Mouse (Mus musculus): ENCODE data around the gene Lcp2.
"Not testable (repeated sequence)": the region's sequence is repeated elsewhere in the genome, so short reads cannot be mapped to it uniquely, and the experiment has no call there.

Lcp2 gene

GRCm38 (mm10) chr11:34086164-34086751, 39.5 kb downstream of the Lcp2 start:
- no peak for DNase-seq (ENCODE audit: low spot score in 2 of 2)

DNA sequence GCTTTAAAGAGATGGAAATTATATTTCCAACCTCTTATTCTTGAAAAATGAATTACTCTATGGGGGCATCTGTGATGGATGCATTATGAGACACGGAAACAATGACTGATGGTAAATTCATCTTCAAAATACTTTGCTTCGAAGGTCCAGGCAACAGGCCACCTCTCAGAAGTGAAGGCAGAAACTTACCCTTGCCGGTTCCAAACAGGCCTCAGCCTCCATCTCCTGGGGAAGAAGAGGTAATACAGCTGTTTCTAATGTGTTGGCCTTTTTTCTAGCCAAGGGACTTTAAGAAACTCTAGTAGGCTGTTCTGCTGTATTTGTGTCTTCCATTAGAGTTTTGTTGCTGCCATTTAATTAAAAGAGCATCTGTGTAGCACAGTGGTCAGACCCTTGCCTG, 40.3 kb downstream of the Lcp2 start:
- DNase-seq (ENCODE audit: low spot score in 2 of 2) = no peak

- DNase-seq (ENCODE audit: low spot score in 2 of 2) = no peak
Observed at GRCm38 (mm10) chr11:34098422-34098821, 51.7 kb downstream of the Lcp2 start, which contains the start of gene 4930469K13Rik. Gene 4930469K13Rik, minus strand, starts transcription at chr11:34098554.

GRCm38 (mm10) chr11:34101827-34102226, 55.1 kb downstream of the Lcp2 start:
- no peak for DNase-seq (ENCODE audit: low spot score in 2 of 2)

GRCm38 (mm10) chr11:34104919-34105318, 58.2 kb downstream of the Lcp2 start:
- no peak for DNase-seq (ENCODE audit: low spot score in 2 of 2)

GRCm38 (mm10) chr11:34109260-34109659, 62.5 kb downstream of the Lcp2 start:
- DNase-seq (ENCODE audit: low spot score in 2 of 2) = no peak

- no peak for DNase-seq (ENCODE audit: low spot score in 2 of 2)
Observed at GRCm38 (mm10) chr11:34111940-34112339, 65.2 kb downstream of the Lcp2 start.

- DNase-seq (ENCODE audit: low spot score in 2 of 2) = peak; percentile 49 to 53
Observed at GRCm38 (mm10) chr11:34112781-34113380, 66.2 kb downstream of the Lcp2 start.

DNA sequence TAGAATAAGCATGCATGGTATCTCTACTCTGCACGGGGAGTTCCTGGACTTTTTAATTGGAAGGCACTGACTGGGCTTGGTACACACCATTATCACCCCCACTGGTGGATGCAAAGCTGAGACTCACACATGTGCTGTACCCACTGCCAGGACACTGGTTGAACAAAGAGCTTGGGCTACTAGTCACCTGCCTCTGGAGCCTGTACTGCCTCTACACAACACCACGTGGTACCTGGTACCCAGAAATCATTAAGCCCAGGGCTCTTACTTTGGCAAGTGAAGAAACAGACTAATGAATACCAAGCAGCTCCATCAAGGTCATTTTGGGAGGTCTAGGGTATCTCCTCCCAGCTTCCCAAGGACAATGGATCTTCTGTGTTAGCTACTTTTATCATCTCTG, 67.0 kb downstream of the Lcp2 start:
- DNase-seq (ENCODE audit: low spot score in 2 of 2) = no peak

DNA sequence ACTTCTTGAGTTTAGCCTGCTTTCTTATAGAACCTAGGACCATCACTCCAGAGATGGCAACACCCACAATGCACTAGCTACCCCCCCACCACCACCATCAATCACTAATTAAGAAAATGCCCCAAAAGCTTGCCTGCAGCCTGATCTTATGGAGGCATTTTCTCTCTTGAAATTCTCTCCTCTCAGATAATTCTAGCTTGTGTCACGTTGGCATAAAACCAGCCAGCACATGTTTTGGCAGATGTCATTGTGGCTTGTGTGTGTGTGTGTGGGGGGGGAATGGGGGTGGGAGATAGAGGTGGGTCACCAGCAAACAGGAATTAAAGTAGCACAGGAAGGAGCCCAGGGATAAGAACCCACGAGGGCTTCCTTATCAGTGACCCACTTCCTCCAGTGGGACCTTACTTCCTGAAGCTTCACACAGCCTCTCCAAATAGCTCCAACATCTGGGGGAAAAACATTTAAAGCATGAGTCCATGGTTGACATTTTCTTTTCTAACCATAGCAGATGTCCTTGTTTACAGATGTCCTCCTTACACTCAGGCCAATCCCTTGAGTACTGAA, 69.9 kb downstream of the Lcp2 start:
- DNase-seq (ENCODE audit: low spot score in 2 of 2) = no peak

DNA sequence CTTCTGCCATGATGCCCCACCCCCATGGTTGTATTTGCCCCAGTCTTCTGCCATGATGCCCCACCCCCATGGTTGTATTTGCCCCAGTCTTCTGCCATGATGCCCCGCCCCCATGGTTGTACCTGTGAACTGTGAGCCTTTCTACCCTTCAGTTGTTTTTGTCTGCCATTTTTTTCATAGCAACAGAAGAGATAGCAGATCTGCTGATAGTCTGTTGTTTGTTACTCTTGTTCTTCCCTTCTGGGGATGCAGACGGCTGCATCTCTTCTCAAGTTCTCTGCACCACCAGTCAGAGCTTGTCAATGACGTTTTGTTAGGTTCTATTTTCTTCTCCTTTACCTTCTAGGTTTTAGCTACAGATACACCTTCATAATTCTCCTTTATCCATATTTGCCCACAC, 70.9 kb downstream of the Lcp2 start:
- no peak for DNase-seq (ENCODE audit: low spot score in 2 of 2)

DNA sequence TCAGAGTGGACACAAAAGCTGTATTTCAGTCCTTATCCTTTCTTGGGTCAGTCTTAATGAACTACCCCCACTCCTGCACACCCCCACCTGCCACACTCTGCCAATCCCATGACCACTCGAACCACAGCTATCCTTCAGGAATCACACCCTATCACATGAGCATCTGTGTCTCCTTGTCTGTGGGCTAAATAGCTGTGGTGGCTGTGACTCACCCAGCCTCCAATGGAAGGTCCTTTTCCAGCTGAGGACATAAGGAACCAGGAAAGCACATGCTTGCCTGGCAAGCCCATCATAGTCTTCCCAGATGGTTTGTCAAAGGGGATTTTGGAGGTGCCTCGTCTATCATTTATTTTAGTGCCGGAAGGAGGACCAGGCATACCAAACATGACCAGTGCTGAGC, 71.6 kb downstream of the Lcp2 start:
- DNase-seq (ENCODE audit: low spot score in 2 of 2) = no peak

- peak in 1 of 2 experiments; percentile 26 for DNase-seq (ENCODE audit: low spot score in 2 of 2)
Observed at GRCm38 (mm10) chr11:34123147-34123546, 76.4 kb downstream of the Lcp2 start.

DNA sequence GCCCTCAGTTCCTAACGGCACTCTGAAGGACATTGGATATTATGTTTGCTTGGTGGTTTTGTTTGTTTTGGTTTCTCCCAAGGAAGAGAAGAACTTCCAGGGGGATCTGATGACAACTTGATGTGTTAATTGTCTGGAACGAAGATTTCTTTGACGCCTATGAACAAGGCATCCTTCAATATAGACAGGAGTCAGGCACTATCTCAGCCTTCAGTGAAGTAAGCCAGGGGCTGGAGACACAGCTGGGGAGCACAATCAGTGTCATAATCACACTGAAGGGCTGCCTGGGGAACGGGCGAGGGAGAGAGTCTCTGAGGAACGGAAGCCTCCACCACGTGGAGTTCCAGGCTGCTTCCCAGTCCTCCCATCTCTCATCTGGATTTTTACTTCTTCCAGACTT, 78.1 kb downstream of the Lcp2 start:
- DNase-seq (ENCODE audit: low spot score in 2 of 2) = no peak

DNA sequence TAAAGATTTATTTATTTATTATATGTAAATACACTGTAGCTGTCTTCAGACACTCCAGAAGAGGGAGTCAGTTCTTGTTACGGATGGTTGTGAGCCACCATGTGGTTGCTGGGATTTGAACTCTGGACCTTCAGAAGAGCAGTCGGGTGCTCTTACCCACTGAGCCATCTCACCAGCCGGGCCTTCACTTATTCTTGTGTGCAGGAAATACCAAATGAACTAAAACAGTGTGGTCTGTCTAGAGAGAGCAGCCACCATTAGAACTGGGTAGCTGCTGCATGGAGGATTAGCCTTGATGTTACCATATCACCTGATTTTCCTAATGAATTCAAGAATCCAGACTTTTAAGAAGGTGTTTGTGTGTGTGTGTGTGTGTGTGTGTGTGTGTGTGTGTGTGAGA, 79.0 kb downstream of the Lcp2 start:
- DNase-seq (ENCODE audit: low spot score in 2 of 2) = not testable (repeated sequence)

DNA sequence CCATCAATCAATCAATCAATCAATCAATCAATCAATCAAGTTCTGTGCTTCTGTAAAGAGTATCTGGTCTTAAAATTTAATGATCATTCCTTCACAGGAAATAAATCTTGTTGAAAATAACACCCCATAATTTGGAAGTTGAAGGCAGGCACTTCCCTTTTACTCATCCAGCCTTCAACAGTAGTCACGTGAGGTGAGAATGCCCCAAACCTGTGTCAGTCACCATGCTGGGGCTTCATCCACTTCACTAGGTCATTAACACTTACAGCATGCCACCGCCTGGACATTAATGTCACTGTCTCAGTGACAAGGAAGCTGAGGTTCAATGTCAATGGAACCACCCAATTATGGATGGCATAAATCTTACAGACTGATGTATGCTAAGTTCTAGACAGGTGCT, 81.7 kb downstream of the Lcp2 start:
- no peak for DNase-seq (ENCODE audit: low spot score in 2 of 2)

GRCm38 (mm10) chr11:34139296-34139695, 92.6 kb downstream of the Lcp2 start:
- no peak for DNase-seq (ENCODE audit: low spot score in 2 of 2)
